Mouse (Mus musculus): ENCODE results near the gene Mtmr10.

The Mtmr10 gene

GRCm38 (mm10) chr7:64369841-64370240 is 82.4 kb downstream of the Mtmr10 start:
- no peak for DNase-seq (ENCODE audit: low read depth in 2 of 2, low spot score in 2 of 2)

- DNase-seq (ENCODE audit: low read depth in 2 of 2, low spot score in 2 of 2): no peak
Measured at GRCm38 (mm10) chr7:64371940-64372878, 84.8 kb downstream of the Mtmr10 start.

GRCm38 (mm10) chr7:64373147-64373829 is 85.8 kb downstream of the Mtmr10 start:
- DNase-seq (ENCODE audit: low read depth in 2 of 2, low spot score in 2 of 2): no peak

GRCm38 (mm10) chr7:64373830-64374562 is 86.5 kb downstream of the Mtmr10 start, which contains the start of gene Fan1:
Gene Fan1 (minus strand): TSS chr7:64374095.
- DNase-seq (ENCODE audit: low read depth in 2 of 2, low spot score in 2 of 2): peak; percentile 86 to 96

Measured in CD8-positive naive resting alpha-beta T cell, adult 2 months (primary cell).